Mouse (Mus musculus) heart, postnatal 0 days (tissue): ENCODE data around the gene Tgfbr1.

Source experiments
- CTCF ChIP-seq: IDR thresholded peaks from 2 replicates; pipeline ENCODE4 v1.5.1; 2016; ENCODE audit warnings: antibody characterized with exemption, control low read depth, low read depth
- EP300 ChIP-seq: IDR thresholded peaks from 2 replicates; pipeline ENCODE4 v1.6.1; 2016; ENCODE audit warnings: antibody characterized with exemption, low read depth

GRCm38 (mm10) chr4:47422194-47422593 is 69.2 kb downstream of the Tgfbr1 start:
- no peak for TF ChIP-seq CTCF
- TF ChIP-seq EP300: no peak
